Mouse (Mus musculus): ENCODE measurements at regions not wholly inside any gene's neighbourhood (a gene's known extent, or its start where the extent isn't known, plus 50 kb on each side); places are given as distances from the start of the nearest gene placed in this dataset.

- TF ChIP-seq CTCF (IDR thresholded peaks at IDR 0.05; ENCODE audit: extremely low read depth, insufficient read depth, insufficient read length, insufficient replicate concordance) (no peak), POLR2A (IDR thresholded peaks at IDR 0.05; ENCODE audit: low read depth, low read length) (no peak)
Observed at GRCm38 (mm10) chr16:30772802-30773201, 173.3 kb downstream of the Fam43a start.

Measured in spleen, adult 2 months (tissue).